Mouse (Mus musculus) R1 (cell line): ENCODE measurements at regions not wholly inside any gene's neighbourhood (a gene's known extent, or its start where the extent isn't known, plus 50 kb on each side); places are given as distances from the start of the nearest gene placed in this dataset.

Experiments used
- DNase-seq: peaks from one replicate; pipeline ENCODE4 v3.0.0-alpha.2; 2018; ENCODE audit warnings: low read depth, low spot score

DNA sequence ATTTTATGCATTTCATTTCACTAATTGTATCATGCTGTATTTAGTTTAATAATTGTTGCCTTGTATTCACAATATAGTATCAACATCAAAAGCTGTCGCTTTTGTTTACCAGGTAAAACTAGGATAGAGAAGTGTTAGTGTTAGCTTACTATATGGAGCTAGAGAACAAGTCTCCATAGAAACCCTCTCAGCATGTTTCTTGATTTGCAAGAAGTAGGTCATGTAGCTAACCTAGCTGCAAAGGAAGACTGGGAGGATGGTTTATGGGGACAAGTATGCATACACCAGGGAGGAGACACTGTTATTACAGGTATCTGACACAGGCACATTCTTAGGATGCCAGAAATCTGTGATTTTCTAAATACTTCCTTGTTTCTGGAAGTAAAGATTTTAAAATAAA is 357.3 kb upstream of the Gnai1 start:
- DNase-seq: no peak

DNA sequence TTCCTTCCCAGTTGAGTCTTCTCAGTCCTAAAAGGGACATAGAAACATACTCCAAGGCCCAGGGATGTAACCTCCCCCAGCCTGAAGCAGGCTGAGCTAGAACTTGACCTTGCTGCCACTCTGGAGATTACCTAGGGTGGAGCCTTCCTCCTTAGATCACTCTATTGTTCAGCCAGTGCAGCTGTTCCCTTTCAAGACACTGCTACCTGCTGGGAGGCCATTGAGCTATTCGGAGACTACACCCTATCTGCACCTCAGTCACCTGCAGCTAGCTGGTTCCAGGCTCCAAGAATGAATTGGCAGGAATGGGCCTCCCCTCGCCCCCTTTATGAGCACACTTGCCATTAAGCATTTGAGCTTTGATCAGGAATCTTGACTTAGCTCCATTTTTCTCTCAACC is 328.3 kb upstream of the Gnai1 start:
- peak; percentile 100 for DNase-seq

DNA sequence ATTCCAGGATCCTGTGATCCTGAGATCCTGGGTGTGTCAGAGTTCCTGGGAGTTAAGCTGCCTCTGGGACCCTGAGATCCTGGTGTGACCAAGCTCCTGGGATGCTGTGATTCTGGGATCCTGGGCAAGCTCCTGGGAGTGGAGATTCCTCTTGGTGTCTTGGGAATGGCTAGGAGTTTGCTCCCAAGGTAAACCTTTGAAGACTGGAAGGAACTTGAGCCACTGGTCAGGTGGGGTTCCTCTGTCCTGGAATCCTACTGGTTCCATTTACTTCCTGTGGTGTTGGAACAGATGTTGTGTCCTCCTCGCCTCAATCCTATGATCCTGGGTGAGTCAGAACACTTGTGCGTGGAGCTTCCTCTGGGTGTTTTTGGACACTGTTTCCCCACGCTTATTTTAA is 327.2 kb upstream of the Gnai1 start:
- peak; percentile 67 for DNase-seq

DNA sequence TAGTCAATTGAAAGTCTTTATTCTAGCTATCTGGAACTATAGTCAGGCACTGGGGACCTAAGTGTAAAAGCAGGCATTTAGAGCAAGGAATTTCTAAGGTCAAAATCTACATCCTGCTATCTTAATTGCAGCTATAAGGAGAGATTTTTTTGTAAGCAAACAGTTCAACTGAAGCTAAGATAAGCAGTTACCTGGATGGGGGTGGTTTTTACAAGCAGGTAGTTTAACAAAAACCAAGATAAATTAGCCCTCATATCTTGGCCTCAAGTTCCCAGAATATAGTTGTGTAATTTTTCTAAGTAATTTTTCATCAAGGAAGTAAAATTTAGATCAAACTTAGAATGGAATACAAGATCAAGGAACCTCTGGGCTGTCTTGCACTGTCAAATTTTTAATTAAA is 293.8 kb upstream of the Gnai1 start:
- no peak for DNase-seq

DNA sequence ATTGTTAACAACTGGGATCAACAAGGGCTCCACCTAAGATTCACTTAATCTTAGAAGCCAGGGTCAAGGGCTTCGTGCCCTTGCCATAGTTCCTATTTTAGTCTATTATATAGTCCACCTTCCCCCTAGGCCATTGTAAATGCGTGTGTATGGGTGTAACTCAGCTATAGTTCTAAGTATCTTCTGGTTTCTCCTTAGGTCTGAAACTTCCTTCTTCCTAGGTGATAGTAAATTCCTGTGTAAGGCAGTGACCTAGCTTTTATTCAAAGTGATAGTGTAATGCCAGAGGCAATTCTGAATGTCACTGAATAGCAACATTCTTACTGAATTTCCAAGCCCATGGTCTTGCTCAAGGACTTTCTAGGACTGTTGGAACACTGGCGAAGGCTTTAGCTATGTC is 270.7 kb upstream of the Gnai1 start:
- peak; percentile 62 for DNase-seq
